Mouse (Mus musculus) erythroblast, adult 5-6 weeks (primary cell): ENCODE results near the gene Ccdc153. TPM values are rescaled to one million over a fixed set of nuclear protein-coding genes. Genes with fewer than 3 reads are reported as not detected.

Experiments
- ATAC-seq: replicated peaks from 2 replicates; pipeline ENCODE4 v1.8.0; 2016; ENCODE audit warnings: moderate number of reproducible peaks, mild to moderate bottlenecking, moderate TSS enrichment, inconsistent platforms; ENCODE audit not compliant: poor library complexity, low FRiP score, severe bottlenecking
- total RNA-seq, 2 experiments: library from RNA; stranded (forward) in 1 of 2; stranded (reverse) in 1 of 2; fragments of 150-400 nt in 1 of 2; fragments of 200-764, 138-1000 nt in 1 of 2; gene quantifications; 2 replicates each; pipeline versions ENCODE4 v1.2.3 to v1.2.4; 2015 to 2017; ENCODE audit warnings: low replicate concordance in 2 of 2

Gene Ccdc153
- total RNA-seq (2015; ENCODE audit: low replicate concordance) (not detected in 2 replicates), total RNA-seq (2017; ENCODE audit: low replicate concordance) (not detected in 2 replicates)

DNA sequence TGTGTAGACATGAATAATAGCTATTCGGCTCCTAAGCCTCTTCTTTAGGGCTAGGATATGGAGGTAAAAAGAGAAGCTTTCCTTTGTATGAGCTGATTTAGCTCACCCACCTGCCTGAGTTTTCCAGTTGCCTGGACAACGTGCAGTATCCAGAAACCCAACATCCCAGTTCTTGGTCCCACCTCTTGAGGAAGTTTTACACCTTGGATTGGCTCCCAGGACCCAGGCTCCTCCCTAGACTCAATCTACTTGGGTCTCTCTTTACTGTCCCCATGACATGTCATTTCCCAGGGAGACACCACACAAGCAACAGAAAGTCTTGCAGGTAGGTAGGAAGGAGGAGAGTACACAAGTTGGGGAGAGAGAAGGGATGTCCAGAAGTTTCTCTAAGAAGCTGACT lies at the start of gene Ccdc153:
Gene Ccdc153 (plus strand): TSS at position 278 of the 400 bp plus-strand sequence.
- no peak for ATAC-seq

DNA sequence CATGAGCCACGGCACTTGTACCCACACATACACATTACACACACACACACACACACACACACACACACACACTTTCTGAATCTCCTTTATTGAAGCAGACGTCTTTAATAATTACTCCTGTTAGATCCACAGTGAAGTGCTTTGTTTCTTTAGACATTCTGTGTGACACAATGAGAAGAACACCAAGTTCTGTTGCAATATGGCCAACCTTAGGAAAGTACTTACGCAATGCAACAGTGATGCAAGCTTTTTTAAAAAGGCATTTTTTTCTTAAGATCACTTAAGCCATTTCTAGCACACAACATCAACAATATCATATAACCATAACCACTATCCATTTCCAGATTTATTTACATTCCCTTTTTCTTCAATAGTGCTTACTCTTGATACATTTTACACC lies 49.3 kb upstream of the Ccdc153 start:
- ATAC-seq: no peak

DNA sequence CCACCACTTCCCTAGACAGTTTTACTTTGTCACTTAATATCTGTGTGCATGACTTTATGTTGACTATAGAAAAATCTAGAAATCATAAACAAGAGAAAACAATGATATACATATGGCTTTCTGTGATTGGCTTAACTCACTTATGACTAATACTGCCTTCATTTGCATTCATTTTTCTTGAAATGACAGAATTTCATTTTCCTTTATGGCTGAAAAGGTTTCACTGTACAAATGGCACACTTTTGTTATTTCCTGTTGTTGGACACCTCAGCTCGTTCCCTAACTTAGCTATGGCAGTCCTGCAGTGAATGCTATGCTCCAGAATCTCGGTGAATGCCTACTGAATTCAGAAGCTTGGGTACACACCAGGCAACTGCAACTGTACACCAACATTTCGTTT lies 48.2 kb upstream of the Ccdc153 start:
- ATAC-seq: no peak

DNA sequence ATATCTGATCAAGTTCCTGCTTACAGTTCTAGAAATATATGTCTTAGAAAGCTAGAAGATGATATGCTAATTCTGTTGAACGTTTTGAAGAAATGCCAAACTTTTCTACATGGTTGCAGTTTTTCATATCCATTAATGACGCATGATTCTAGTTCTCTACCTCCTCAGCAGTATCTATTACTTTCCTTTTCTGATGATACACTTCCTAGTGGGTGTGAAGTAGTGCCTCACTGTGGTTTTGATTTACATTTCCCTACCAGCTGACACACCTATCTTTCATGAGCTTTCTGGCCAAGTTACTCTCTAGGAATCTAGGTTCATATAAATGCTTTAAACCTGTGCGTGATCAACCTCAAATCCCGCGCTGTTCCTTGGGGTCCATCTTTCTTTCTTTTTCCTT lies 47.7 kb upstream of the Ccdc153 start:
- ATAC-seq: no peak

DNA sequence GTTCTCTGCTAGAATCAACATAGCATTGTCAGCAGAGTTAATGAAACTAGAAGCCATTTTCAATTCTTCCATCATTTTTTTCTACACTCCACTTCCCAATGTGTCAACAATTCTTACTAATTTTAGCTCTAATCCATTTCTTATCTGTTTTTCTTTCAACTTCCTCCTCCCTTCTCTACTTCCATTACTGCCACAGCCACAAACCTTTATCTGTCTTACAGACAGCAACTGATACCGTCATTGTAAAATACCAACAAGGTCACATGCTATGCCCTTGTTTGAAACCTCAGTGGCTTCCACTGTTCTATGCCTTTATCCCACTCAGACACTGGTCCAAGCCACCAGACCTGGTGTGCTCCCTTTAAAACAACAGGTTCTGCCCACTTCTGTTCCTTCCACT lies 46.5 kb upstream of the Ccdc153 start:
- no peak for ATAC-seq

DNA sequence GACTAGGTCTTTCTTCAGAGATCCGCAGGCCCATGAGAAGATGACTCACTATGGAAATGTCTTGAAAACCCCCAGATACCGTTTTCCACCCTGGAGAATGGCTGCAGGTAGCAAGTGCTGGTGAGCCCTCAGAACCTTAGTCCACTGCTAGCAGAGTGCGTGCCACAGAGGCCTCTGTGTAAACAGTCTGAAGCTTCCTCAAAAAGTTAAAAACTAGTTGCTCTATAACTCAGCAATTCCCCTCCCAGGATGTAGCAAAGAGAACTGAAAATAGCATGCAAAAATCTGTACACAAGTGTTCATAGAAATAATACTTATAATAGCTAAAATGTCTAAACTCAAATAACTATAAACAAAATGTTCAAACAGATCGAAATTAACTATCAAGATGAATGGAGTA lies 44.1 kb upstream of the Ccdc153 start:
- no peak for ATAC-seq

DNA sequence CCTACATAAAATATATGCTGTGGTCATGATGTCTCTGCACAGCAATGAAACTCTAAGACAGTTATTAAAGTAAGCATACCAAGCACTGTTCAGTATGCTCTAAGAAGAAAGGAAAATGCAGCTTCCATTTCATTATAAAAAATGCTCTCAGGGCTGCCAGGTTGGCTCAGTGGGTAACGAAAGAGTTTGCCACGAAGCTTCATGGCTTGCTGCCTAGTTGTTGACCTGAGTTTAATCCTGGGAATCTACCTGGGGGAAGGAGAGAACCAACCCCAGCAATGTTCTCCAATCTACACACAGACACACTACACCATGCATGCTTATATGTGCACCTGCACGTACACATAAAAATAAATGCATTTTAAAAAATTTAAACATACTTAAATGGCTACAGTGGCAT lies 41.3 kb upstream of the Ccdc153 start:
- ATAC-seq: no peak

DNA sequence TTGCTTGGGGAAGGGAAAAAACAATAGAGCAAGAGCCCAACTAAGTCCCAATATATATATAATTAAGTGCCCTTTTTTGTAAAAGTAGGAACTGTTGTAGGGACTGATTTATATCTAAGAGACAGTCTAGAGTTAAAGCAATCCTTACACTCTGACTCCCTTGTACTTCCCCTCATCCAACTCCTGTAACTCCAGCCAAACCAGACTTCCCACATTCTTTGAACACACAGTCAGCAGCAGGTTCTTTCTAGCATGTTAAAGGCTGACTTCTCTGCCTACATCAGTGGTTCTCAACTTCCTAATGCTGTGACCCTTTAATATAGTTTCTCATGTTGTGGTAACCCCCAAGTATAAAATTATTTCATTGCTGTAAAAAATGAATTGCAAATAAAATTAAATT lies 40.9 kb upstream of the Ccdc153 start:
- no peak for ATAC-seq

DNA sequence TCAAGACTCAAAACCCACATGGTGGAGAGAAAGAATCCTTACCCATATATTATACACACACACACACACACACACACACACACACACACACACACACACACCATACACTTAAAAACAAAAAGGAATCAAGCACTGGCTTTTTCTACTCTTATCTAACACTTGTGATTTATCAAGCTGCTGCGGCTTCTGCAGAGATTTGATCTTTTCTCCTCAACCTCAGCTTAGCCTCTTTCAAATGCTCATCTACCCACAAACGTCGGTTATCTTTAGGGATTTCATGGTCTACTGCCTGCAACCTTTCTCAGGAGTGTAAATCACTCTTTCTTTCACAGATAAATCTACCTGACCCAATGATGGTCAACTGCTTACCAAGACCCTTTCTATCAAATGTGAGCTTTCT lies 40.0 kb upstream of the Ccdc153 start:
- ATAC-seq: no peak

DNA sequence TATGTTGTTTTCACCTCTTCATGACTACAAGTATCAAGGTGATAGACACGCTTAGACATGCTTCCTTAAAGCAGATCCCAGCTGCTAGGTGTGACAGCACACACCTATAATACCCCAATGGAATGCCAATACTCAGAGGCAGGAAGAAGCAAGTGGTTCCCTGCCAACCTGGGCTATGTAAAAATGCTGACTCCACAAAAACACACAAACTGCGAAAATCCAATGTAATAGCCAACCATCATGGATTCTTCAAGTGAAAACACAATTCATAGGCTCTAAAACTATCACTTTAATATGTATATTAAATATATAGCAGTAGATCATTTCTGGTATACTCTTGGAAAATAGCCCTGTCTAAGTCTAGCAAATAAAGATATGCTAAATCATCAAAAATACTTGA lies 32.6 kb upstream of the Ccdc153 start:
- no peak for ATAC-seq

DNA sequence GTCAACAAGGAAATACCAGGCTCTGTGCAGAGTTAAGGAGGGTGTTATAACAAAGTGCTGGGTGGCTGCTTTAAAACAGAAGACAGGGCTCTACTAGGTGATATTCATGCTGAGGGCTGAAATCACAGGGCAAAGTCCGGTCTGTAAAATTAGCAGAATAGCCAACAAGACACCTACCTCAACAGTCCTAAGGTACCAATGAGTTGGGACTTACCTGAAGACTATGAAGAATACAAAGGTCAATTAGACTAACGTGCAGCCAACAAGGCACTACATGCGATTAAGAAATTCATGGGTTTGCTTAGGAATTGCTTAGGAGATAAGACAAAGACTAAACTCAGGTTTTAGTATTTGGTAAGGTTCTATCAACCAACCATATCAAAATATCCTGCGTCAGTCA lies 31.1 kb upstream of the Ccdc153 start:
- ATAC-seq: no peak

DNA sequence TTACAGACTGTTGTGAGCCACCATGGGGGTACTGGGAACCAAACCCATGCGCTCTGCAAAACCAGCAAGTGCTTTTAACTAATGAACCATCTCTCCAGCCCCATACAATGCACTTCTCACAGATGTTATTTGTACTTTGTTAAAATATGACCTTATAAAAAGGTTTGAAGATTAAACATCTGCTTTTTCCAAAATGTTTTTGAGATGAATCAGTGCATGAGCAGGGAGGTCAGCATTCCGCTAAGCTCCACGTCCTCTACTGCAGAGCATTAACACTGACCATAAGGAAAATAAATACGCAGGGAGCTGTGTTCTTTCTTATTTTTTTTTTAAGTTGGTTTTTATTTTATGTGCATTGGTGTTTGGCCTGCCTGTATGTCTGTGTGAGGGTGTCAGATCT lies 28.1 kb upstream of the Ccdc153 start:
- no peak for ATAC-seq

DNA sequence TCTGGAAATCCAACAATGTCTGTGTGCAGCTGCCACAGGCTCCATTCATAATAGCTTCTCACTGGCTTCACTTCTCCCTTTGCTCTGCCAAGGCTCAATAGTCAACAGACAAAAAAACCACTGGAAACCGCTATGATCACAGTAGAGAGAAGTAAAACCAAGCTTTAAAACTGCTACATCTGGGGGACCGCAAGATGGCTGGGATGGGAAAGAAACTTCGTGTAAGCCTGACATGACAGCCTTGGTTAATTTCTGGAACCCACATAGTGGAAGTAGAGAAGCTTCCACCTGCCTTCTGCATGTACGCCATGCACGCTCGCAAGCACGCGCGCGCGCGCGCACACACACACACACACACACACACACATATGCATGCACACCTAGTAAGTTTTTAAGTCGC lies 26.9 kb upstream of the Ccdc153 start:
- no peak for ATAC-seq

DNA sequence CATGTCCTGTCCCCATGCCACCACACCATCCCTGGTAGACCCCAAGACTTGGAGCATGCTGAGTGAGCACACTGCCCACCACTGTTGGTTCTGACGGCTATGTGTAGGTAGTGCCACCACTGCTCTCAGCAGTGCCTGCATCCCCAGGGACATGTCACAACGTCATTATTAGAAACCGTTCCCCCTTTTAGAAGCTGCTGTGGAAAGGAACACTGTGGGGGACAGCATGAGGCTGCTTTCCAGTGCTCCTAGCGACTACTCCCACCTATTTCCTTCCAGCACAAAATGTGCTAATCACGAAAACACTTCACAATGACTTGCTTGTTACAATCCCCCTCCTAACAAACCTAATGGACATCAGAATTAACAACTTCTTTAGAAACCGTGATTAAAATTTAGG lies 14.5 kb upstream of the Ccdc153 start:
- ATAC-seq: no peak

DNA sequence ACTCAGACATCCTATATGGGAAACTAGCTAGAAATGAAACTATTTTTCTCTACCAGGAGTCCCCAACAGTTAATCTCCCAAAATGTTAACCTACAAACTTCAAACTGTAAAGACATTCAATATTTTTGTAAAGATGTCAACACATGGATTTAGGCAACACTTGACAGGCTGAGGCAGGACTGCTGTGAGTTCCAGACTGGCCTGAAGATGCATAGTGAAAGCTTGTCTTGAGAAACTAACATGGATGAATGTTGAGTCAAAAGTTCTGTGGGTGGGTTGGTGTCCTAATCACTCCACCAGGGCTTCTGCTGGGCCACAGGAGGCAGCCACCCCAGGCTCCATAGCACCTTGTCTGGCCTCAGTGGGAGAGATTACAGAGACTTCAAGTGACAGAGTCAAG lies 8.9 kb upstream of the Ccdc153 start:
- no peak for ATAC-seq

DNA sequence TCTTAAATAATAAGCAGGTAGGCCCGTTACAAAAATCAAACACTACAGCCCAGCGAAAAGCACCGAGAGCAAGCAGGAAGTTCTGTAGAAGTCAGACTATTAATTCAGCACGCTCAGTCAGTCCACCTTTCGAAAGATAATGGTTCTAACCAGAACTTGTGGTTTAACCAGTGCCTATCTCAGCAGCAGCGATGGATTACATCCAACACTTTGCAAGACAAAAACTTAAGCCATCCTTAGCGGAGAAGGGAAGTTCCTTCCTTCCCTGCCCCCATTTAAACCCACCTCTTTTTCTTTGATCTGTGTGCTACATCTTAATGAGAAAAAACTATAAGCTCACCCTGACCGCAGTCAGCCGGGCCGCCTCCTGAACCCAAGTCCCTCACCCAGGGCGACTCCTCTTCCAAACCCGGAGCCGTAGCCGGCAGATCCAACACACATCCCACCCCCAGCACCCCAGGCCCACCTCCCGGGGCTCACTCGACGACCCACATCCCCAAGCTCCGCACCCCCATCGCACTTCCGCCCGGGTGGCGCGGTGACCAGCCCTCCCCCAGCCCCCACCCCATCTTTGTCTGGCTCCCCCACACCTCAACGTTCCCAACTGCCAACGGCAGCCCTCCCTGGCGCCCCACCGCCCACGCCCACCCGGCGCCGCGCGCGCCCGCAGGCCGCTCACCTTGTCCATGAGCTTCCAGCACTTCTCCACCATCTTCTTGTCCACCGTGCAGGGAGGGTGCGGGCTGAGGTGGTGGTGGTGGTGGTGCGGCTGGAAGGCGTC lies 7.3 kb upstream of the Ccdc153 start:
- ATAC-seq: peak; percentile 22

DNA sequence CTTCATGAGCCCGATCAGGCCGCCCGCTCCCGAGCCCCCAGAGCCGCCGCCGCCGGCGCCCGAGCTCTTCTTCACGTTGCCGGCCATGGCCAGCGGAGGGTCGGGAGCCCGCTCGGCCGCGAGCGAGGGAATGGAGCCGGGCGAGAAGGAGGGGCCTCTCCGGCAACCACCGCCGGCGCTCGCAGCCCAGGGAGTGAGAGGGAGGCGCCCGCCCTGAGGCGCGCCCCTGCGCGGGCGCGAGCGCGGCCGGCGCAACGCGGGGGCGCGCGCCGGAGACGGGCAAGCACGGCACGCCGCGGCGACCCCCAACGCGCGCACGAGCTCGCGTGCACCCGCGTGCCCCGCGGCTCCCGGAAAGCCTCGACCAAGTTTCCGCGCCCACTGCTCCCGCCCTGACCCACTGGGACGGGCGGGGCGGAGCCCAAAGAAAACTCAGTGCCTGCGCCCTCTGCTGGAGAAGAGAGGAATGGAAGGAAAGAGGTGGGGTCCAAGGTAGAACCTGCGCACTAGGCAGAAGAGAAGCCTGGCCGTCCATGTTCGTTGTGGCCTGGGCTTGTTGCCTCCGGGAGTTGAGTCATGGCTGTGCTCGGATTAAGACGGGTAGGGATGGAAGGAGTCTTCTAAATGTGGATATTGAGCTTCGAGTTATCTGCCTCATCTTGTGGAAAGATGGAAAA lies 6.5 kb upstream of the Ccdc153 start, which contains the start of gene Cbl:
Gene Cbl (minus strand): TSS at position 248 of the 677 bp plus-strand sequence.
- peak; percentile 88 for ATAC-seq

DNA sequence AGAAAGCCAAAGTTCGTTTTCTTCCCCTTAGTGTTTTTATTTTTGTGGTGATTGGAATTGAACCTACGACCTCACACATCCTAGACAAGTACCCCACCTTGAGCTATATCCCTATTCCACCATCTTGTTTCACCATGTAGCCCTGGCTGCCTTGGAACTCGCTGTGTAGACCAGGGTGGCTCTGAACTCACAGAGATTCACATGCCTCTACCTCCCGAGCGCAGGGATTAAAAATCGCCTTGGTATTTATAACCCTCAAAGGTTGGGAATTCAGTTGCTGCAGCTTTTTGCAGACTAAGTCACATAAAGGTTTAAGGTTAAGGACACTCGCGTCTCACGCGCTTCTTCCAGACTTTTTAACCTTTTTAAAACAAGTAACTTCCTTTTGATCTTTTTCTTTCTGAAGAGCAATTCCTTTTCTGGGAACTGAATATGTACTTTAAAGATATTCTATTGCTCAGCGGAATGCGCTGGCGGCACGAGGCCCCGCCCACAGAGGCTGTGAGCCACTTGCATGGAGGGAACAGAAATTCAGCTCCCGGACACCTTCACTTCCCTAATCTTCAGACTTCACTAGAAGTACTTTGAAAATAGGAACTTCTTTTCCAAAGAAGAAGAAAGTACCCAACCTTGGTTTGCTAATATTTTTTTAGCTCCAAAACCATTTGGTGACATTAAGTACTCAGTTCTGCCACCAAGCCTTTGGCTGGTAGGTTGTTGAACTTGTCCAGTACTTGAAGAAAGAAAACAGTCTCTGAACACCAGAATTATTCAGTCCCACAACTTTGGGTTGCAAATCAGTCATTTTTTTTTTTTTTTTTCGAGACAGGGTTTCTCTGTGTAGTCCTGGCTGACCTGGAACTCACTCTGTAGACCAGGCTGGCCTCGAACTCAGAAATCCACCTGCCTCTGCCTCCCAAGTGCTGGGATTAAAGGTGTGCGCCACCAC lies 5.7 kb upstream of the Ccdc153 start:
- ATAC-seq: peak; percentile 67

DNA sequence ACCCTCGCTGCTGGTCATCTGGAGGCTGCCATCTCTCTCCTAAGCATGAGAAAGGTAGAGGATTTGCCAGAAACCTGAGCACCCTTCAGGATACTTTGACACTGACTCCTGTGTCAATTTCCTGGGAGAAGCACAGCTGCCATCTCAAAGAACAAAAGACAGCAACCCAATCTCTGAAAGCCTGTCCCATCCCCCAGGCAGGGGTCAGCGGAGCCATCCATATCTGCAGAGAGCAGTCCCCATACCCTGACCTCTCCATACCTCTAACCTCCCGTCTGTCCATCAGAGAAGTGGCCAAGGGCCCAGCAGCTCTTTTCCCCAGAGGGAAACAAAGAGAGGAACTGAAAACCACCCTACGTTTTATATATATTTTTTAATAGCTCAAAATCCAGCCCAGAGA lies 3.9 kb upstream of the Ccdc153 start:
- no peak for ATAC-seq

DNA sequence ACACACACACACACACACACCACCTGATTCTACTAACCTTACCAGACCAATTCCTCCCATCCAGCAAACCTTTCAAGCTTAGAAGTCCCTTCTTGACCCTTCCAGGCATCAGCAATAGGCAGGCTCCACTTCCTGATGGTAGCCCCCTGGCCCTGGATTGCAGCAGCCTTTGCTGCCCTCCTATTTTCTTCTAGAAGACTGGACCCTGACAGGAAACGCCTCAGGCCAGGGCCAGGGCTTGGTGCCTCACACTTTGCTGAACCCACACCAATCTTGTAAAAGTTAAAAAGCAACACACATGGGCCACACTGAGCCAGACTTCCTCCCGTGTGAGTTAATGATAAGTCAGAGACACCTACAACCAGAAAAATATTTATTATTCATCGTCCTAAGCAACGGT lies 3.3 kb upstream of the Ccdc153 start:
- no peak for ATAC-seq
